Mouse (Mus musculus) mature B cell (primary cell): ENCODE measurements around the gene Ccl20.

Experiments
- in situ Hi-C: fragments of 300-500 bp; cut with MboI; formaldehyde crosslinking; loops from 2 replicates; pipeline ENCODE4 v1.14.3; 2019

Gene Ccl20

DNA sequence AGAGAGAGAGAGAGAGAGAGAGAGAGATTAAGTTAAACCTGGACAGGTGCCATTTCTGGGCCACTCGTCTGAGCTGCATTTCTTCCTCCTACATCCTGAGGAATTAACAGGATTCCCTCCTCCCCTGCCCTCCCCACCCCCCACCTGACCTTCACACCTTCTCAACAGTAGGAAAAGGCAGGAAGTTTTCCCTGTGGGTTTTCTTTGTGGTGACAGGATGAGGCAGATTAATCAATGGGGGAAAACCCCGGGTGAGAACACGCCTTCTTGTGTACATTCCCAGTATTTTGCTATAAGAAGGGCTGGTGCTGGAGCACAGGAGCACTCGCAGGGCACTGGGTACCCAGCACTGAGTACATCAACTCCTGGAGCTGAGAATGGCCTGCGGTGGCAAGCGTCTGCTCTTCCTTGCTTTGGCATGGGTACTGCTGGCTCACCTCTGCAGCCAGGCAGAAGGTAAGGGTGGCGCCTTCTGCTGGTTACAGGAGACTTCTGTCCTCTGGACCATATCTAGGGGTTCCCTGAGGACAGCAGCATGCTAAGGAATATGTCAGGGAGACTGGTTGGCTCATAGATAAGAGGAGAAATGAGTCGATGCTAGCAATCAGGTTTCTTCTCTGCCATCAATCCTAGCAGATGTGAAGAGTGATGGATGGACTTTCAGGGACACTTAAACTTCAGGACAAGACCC is at the start of gene Ccl20:
Gene Ccl20, plus strand, starts transcription at position 320 of the 691 bp plus-strand sequence.
- in situ Hi-C loops: no loop called here

DNA sequence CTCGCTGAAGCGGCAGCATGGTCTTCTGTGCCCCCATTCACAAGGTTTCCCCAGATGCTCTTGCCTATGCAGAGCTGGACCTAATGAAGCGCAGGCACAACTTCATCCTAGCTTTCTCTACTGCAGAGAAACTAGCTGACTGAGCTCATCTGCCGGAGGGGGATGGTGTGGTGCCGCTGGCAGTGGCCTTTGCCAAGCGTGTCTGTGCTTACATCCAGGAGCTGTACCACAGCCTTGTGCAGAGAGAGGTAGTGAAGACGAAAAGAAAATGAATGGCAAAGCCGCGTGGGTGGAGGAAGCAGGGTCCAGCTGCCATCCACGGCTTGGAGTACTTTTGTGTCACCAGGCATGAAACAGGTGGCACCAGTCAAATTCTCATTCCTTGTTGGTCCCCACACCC is 49.4 kb upstream of the Ccl20 start:
- in situ Hi-C loops: no loop called here

DNA sequence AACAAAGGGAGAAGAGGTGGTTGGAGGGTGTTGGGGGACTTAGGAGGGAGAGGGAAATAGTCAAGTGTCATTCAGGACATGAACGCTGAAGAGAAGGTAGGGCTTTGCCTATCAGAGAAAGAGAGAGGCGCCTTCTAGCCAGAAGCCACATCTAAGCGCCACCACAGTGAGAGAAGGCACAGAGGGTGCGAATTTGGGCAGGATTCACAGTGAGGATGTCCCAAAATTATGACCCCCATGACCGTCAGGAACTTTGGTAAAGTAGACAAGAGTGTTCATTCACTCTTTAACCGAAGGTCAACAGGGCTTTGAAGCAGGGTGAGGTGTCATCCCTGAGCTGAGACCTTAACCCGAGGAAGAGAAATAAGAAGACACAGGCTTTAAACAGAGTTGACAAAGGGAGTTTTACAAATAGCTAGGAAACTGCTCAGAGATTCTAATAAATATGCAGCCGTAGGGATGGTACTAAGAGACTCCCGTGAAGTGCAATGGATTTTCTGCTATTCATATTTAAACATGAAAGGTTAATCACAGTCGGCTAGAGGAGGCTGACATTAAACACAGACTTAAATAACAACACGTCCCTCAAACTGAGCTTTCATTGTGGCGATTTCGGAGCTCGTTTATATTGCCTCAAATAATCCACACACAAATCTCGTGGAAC is 40.9 kb upstream of the Ccl20 start:
- in situ Hi-C loops: no loop called here

GRCm38 (mm10) chr1:83076190-83076917 is 40.2 kb upstream of the Ccl20 start:
- in situ Hi-C loops: no loop called here

DNA sequence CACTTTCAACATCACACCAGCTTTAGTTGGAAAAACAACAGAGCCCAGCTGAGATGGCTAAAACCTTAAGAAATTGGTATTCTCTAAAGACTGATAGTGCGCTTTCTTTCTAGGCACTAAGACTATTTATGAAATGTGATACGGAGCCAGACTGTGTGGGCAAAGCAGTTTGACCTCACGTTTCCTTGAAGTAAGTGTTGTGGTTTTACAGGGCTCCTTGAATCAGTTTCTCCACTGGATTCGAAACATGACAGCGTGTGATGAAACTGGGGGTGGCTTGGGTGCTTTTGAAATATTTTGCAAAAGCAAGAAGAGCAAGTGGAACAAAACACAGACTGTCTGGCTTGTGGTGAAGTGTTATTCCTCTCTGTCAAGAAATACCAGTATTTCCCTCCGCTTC is 39.5 kb upstream of the Ccl20 start:
- in situ Hi-C loops: no loop called here

GRCm38 (mm10) chr1:83084790-83085189 is 31.8 kb upstream of the Ccl20 start:
- in situ Hi-C loops: no loop called here

DNA sequence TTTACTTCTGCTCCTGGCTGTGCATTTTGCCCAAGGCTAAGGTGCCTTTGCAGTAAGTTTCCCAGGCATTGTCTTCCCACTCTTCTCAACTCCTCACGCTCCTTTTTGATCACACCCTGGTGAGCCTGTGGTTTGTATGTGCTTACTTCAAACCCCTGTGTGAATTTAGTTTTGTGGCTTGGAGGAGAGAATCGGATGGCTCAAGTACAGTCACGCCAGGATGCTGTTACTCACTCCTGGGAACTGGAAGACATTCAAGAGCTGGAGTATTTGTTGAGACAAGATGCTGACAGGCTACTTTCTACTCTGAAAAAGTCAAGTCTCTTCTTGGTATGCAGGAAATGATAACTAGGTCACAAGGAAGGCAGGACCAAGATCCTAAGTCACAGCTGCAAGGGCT is 25.3 kb upstream of the Ccl20 start:
- in situ Hi-C loops: no loop called here

GRCm38 (mm10) chr1:83096935-83097334 is 19.6 kb upstream of the Ccl20 start:
- in situ Hi-C loops: no loop called here

GRCm38 (mm10) chr1:83099160-83099559 is 17.4 kb upstream of the Ccl20 start:
- in situ Hi-C loops: no loop called here

DNA sequence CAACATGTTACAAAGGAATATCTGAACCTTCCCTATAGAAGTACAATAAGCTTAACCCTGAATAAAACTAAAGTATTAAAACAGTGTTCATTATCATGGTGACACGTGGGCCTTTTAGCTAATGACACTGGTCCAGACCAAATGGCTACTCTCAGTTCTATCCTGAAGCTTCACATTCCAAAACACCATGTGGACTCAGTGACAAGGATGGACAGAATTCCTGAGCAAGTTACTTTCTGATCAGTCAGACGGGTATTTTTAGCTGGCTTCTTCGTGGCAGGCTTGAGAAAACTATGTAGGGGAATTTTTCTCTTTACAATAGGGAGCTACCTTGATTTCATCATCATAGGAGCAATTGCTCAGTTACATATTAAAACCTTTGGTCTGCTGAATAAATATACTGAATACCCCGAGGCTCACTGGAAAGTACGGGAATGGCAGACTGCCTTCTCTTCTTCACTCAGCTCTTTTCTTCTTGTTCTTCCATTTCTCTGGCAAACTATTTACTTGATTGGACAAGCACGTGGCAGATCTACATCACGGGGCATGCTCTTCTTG is 16.9 kb upstream of the Ccl20 start:
- in situ Hi-C loops: no loop called here

DNA sequence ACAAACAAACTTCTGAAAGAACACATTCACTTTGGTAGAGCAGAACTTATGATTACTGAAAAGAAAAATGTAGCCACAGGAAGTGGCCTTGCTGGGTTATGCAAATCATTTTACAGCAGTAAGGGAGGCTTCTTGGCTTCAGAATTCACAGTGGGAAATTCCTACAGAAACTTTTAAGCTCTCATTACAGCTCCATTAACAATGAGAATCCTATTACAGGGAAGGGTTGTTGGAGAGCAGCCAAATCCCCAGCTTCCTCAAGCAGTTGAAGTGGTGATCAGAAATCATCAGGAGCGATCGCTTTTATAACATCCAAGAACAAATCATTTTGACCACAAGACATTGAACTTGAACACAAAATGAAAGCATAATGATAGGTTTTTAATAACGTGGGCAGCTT is 14.7 kb upstream of the Ccl20 start:
- in situ Hi-C loops: no loop called here

DNA sequence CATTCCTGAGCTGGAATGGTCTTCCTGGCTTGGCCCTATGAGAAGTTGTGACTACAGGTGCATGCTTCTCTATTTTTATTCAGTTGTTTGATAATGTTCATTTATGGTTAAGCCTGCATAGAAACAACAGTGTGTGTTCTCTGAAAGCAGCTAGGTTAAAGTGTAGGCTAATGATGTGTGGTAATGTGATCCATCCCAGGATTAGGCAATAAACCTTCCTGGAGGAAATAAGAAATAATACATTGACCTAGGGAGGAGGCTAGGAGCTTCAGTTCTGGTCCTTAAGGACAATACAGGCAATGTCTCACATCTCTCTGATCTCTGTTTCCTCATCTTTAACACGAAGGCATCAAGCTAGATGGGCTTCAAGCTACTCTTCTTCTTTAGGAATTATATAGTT is 11.1 kb upstream of the Ccl20 start:
- in situ Hi-C loops: no loop called here

DNA sequence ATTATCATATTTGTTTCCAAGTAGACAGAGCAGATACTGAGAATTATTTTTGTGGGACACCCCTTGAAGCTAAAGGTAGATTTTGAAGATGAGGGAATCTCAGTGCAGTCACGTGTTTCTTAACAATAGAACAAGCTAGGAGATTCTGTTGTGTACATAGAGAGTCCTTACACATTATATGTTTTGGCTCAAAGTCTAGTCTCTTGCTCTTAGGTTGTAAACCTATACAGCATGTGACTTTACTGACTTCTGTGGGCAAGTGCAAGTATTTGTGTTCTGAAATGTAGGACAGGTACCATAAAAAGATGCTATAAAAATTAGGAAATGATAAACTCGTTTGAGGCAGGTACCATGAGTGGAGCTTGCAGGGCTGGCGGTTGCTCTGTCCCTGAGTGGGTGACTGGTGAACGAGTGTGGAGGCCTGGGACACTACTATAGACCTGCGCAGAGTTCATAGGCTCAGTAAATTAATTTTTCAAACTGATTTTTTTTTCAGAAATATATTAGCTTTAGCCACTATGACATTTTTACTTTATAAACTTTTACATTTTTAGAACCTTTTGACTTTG is 9.1 kb upstream of the Ccl20 start:
- in situ Hi-C loops: no loop called here

DNA sequence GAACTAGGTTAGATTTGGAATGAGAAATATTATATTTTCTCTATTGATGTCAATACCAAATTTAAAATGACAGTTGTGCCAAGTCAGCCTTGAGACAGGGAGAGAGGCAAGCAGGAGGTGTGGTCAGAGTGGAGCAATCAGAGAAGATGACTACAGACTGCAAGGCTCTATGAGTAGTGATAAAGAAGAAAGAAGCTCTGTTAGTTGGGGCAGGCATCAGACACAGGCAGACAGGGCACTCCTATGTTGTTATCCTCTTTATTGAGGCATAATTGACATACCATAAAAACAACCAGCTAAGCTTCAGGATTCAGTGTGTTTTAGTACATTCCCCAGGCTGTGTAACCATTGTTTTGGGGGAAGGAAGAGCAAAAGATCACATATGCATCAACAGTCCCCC is 5.6 kb upstream of the Ccl20 start:
- in situ Hi-C loops: no loop called here

- in situ Hi-C loops: no loop called here
Measured at GRCm38 (mm10) chr1:83111726-83112125, 4.8 kb upstream of the Ccl20 start.

DNA sequence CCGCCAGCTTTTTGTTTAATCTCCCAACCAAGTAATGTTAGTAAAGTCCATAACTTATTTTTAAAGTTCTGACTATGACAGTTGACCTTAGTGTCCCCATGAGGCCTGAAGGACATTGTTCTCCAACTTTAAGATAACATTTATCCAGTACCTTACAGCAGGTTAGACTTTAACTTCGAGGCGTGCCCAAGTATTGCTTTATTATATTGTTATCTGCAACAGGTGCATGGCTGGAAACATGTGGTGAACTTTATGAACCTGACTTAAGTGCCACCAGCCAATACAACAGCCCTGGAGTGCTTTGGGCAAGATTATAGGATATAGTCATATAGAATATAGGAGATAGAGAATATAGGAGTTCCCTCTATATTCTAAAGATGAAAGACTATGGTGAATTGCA is 651 bp downstream of the Ccl20 start:
- in situ Hi-C loops: no loop called here

GRCm38 (mm10) chr1:83117661-83118060 is 1.1 kb downstream of the Ccl20 start:
- in situ Hi-C loops: no loop called here

DNA sequence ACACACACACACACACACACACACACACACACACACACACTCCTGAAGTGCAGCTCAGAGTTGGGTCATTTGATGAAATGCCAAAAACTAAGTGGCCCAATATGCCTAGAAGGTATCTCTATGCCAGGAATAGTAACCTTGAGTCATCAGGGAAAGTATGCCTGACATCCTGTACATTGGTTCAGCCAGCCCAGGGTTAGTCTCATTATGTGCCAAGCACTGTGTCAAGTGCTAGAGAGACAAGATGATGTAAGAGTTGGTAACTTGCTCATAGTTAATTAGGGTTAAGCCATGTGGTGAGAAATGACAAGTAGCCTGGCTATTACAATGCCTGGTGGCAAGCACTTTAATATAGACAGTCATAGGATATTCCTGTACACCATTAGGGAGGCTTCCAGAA is 3.3 kb downstream of the Ccl20 start:
- in situ Hi-C loops: no loop called here

DNA sequence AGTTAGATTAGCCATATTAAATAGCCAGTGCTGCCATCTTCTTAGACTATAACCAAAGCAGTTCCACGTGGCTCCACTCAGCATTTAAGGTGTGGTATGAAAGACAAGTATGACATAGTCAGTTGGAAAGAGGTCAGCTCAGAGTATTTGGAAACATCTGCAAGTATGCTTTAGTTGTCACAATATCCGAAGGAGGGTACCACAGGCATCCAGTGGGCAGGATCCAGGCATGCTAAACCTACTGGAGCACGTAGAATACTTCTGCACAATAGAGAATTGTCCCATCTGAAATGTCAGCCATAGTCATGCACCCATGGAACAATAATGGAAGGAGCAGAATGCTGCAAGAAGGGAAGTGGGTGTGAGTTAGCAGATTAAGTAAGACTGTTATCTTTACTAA is 3.7 kb downstream of the Ccl20 start:
- in situ Hi-C loops: no loop called here

- in situ Hi-C loops: no loop called here
Measured at GRCm38 (mm10) chr1:83123201-83123600, 6.6 kb downstream of the Ccl20 start.

DNA sequence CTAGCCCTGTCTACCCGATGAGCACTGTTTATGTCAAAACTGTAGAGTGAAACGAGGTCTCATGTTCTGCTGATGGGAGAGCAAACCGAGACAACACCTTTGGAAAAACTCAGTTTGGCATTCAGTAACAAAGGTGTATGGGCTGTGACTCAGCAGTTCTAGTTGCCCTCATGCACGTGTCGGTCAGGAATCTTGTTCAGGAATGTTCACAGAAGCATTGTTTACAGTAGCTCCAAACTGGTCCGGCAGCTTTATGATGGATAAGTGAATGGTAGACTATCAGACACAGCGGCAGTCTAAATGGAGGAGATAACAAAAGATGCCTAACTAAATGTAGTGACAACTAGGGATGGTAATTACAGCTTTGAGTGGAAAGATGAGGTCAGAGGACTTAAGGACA is 19.3 kb downstream of the Ccl20 start:
- in situ Hi-C loops: no loop called here

GRCm38 (mm10) chr1:83137847-83138246 is 21.3 kb downstream of the Ccl20 start:
- in situ Hi-C loops: no loop called here

GRCm38 (mm10) chr1:83138721-83139120 is 22.2 kb downstream of the Ccl20 start:
- in situ Hi-C loops: no loop called here
